Mouse (Mus musculus): ENCODE results near the gene Vmn2r17. TPM values are rescaled to one million over a fixed set of nuclear protein-coding genes. Genes with fewer than 3 reads are reported as not detected.

Vmn2r17 gene
- polyA plus RNA-seq (2015; fragmentation: Nextera tagmentation; extraction: Ambion mirVana): not detected in 2 replicates

GRCm38 (mm10) chr5:109419388-109419787 is at the start of gene Vmn2r17:
Gene Vmn2r17, plus strand, starts transcription at chr5:109419688.
- Histone ChIP-seq H3K4me2 (no peak within 1 kb of the TSS), H3K4me1 (replicated peaks) (no peaks in the 10 kb centered on the region), H3K9ac (no peak within 1 kb of the TSS), H3K27me3 (no peaks in the 10 kb centered on the region), H3K36me3 (replicated peaks) (no peaks in the 10 kb centered on the region), H3K27ac (replicated peaks) (no peak within 1 kb of the TSS), H3K4me3 (replicated peaks) (no peak within 1 kb of the TSS), H3K9me3 (replicated peaks) (0 out of 2 replicates have a peak, but pooled peaks cover 2% of the 10 kb centered on the region)
- ATAC-seq (ENCODE audit: insufficient read depth): no peak
- 38% methylated on average over 2 of the region's 2 CpGs for WGBS (ENCODE audit: insufficient replicate concordance)

- WGBS (ENCODE audit: insufficient replicate concordance): 21% methylated on average over 17 of the region's 21 CpGs
- Histone ChIP-seq H3K27ac (replicated peaks) (no peak overlapping the region), H3K36me3 (replicated peaks) (no peaks in the 10 kb centered on the region), H3K9ac (no peak overlapping the region), H3K4me2 (0 out of 2 replicates have a peak overlapping the region, but pooled peaks have one; percentile 6), H3K4me1 (replicated peaks) (no peaks in the 10 kb centered on the region), H3K4me3 (replicated peaks) (peak overlapping the region; percentile 17; the same call in 1 of the 2 replicates), H3K9me3 (replicated peaks) (no peaks in the 10 kb centered on the region), H3K27me3 (no peaks in the 10 kb centered on the region)
- peak; percentile 28; the same call in 1 of the 2 replicates for ATAC-seq (ENCODE audit: insufficient read depth)
Measured at GRCm38 (mm10) chr5:109466576-109467506, 47.4 kb downstream of the Vmn2r17 start.

- no peak overlapping the region for H3K27ac ChIP-seq (replicated peaks)
- no peaks in the 10 kb centered on the region for H3K4me1 ChIP-seq (replicated peaks)
- no peak for ATAC-seq (ENCODE audit: insufficient read depth)
- H3K4me2 ChIP-seq: no peak overlapping the region
- no peaks in the 10 kb centered on the region for H3K27me3 ChIP-seq
- H3K36me3 ChIP-seq (replicated peaks): no peaks in the 10 kb centered on the region
- no peak overlapping the region for H3K4me3 ChIP-seq (replicated peaks)
- H3K9me3 ChIP-seq (replicated peaks): no peaks in the 10 kb centered on the region
- WGBS (ENCODE audit: insufficient replicate concordance): 4% methylated on average over 1 of the region's 1 CpGs
- no peak overlapping the region for H3K9ac ChIP-seq
Measured at GRCm38 (mm10) chr5:109506729-109507128, 87.2 kb downstream of the Vmn2r17 start.

Other genes starting within 250 kb of the Vmn2r17 start
- gene Vmn2r13, start 227.5 kb upstream of the Vmn2r17 start, polyA plus RNA-seq (2015; fragmentation: Nextera tagmentation; extraction: Ambion mirVana): not detected in 2 replicates
- not detected in 2 replicates for gene Vmn2r14, start 195.0 kb upstream of the Vmn2r17 start, polyA plus RNA-seq (2015; fragmentation: Nextera tagmentation; extraction: Ambion mirVana)
- not detected in 2 replicates for gene Vmn2r15, start 122.0 kb upstream of the Vmn2r17 start, polyA plus RNA-seq (2015; fragmentation: Nextera tagmentation; extraction: Ambion mirVana)
- not detected in 2 replicates for gene Vmn2r16, start 89.5 kb upstream of the Vmn2r17 start, polyA plus RNA-seq (2015; fragmentation: Nextera tagmentation; extraction: Ambion mirVana)
- gene Crlf2, start 139.3 kb downstream of the Vmn2r17 start, polyA plus RNA-seq (2015; fragmentation: Nextera tagmentation; extraction: Ambion mirVana): 5.7 and 7.3 TPM in 2 replicates